Mouse (Mus musculus): ENCODE measurements around the gene Sowahd.

The Sowahd gene

GRCm38 (mm10) chrX:37088778-37089177 is 40.1 kb downstream of the Sowahd start:
- no peak for DNase-seq (ENCODE audit: extremely low read depth, low read depth, low spot score)

DNA sequence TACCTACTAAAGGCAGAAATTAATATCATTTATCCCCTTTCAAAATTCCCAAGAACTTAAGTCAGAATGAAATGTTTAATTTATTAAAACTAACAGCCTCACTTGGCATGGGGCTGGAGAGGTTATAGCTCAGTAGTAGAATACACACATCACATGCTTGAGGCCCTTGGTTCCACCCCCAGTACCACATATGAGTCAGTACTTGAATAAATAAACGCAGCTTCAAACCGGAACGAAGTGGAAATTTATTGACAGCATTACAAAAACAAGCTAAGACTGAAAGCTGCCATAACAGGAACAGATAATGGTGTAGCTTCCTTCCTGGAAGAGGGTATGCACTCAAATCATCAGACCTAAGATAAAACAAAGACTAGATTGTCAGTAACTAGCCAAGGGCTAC is 42.8 kb downstream of the Sowahd start:
- DNase-seq (ENCODE audit: extremely low read depth, low read depth, low spot score) = no peak

DNA sequence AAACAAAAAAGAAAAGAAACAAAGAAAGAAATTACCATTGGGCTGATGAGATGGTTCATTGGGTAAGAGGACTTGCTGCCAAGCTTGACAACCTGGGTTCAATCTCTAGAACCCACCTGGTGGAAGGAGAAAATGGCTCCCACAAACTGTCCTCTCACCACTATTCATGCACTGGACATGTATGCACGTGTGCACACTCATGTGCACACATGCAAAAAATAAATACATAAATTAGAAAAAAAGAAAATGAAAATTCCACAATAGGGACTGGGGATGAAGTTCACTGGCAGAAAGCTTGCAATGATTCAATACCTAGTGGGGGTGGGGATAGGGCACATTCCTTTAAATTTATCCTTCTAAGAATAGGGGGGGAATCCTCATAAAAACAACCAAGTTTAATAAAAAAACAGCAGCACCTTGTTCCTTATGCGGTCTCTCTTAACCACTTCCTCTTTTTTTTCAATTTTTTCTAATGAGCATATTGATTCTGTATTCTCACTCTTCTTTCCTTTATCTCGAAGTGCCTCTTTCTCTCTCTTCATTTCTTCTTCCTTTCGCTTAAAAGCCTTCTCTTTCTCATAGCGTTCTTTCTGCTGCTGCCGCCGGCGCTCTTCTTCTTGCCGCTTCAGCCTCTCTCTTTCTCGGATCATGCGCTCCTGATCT is 46.6 kb downstream of the Sowahd start:
- DNase-seq (ENCODE audit: extremely low read depth, low read depth, low spot score) = no peak

GRCm38 (mm10) chrX:37098681-37099080 is 50.0 kb downstream of the Sowahd start:
- DNase-seq (ENCODE audit: extremely low read depth, low read depth, low spot score) = no peak
